Mouse (Mus musculus): Measurements from ENCODE around the gene Slc6a2. TPM values are rescaled to one million over a fixed set of nuclear protein-coding genes. Genes with fewer than 3 reads are reported as not detected.

Slc6a2 gene
- polyA plus RNA-seq, 1 experiment from 2014 or later, result 0.04 TPM

DNA sequence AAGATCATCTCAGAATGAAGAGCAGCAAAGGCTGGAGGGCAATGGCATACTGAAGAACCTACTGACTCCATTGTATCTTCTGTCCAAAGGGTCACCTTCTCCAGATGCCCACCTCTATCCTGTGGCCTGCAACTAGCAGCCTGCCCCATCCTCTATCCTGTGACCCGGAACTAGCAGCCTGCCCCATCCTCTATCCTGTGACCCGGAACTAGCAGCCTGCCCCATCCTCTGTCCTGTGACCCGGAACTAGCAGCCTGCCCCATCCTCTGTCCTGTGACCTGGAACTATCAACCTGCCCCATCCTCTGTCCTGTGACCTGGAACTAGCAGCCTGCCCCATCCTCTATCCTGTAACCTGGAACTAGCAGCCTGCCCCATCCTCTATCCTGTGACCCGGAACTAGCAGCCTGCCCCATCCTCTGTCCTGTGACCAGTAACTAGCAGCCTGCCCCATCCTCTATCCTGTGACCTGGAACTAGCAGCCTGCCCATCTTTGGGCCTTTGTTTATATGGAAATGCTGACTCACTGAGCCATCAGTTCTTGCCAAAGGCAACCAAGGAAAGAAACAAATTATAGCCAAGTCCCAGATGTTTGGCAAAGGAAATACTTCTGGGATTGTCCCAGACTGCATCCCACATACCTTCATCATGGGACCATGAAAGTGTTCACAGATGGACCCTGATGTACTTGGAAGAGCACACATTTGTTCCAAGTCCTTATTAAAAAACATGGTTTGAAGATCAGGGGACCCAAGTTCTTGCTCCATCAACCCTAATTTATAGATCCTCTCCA is 81.1 kb downstream of the Slc6a2 start:
- no peak overlapping the region for H3K27ac ChIP-seq (ENCODE audit: low read length)
- H3K27me3 ChIP-seq (ENCODE audit: control insufficient read depth, insufficient read depth, low read length), result no peaks in the 10 kb centered on the region
- 83% methylated on average over 4 of the region's 4 CpGs for WGBS
- H3K36me3 ChIP-seq (ENCODE audit: control insufficient read depth, insufficient read depth), result no peaks in the 10 kb centered on the region
- no peak for ATAC-seq (replicated peaks; ENCODE audit: extremely low read depth, insufficient read depth, low FRiP score)
- H3K4me2 ChIP-seq (ENCODE audit: low read depth, low read length), result no peak overlapping the region
- H3K9ac ChIP-seq (ENCODE audit: low read length), result no peak overlapping the region
- no peaks in the 10 kb centered on the region for H3K9me3 ChIP-seq (replicated peaks; ENCODE audit: control insufficient read depth, low read length)
- peaks cover 11% of the 10 kb centered on the region; the same call in 1 of the 2 replicates for H3K4me1 ChIP-seq (ENCODE audit: control insufficient read depth, insufficient read depth, low read length)
- no peak overlapping the region for H3K4me3 ChIP-seq (ENCODE audit: low read length)

DNA sequence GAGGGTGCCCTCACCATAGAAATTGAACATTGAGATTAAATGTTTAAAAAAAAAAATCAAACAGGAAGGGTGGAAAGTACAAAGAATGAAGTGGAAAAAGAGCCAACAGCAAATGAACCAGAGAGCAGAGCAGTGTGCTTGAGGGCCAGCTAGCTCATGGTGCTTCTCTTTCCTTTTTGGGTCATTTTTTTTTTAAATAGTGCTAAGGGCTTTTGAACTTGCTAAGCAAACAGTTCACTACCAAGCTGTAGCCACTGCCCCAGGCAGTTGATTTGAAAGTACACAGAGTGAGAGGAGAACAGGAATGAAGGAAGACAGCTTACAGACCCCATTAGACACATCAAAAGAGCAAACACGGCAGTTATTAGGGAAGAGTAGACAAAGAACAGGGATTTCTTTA is 83.2 kb downstream of the Slc6a2 start:
- WGBS, result 40% methylated on average over 1 of the region's 1 CpGs

DNA sequence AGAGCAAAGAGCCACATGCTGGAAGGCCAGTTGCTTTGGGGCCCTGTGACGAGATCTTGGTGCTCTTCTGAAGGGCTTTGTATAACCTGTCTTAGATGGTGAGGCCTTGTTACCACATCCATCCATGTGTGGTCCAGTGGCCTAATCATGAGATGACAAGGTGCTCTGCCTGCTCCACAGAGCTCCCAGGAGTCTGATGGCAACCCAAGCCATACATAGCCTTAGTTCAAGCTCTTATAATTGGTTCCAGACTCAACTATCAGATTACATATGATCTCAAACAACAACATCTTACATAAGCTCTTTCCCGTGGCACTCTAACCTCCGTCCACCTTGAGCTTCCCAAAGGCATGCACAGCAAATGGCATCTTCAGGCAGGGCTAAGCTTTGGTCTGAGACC is 88.2 kb downstream of the Slc6a2 start, which contains the start of gene Ces1a:
Gene Ces1a, minus strand, starts transcription at position 101 of the 400 bp plus-strand sequence.
- no peak within 1 kb of the TSS for H3K4me2 ChIP-seq (ENCODE audit: low read depth, low read length)
- no peaks in the 10 kb centered on the region for H3K9me3 ChIP-seq (replicated peaks; ENCODE audit: control insufficient read depth, low read length)
- H3K36me3 ChIP-seq (ENCODE audit: control insufficient read depth, insufficient read depth), result no peaks in the 10 kb centered on the region
- no peak for ATAC-seq (replicated peaks; ENCODE audit: extremely low read depth, insufficient read depth, low FRiP score)
- no peak within 1 kb of the TSS for H3K4me3 ChIP-seq (ENCODE audit: low read length)
- H3K27ac ChIP-seq (ENCODE audit: low read length), result no peak within 1 kb of the TSS
- no peaks in the 10 kb centered on the region for H3K4me1 ChIP-seq (ENCODE audit: control insufficient read depth, insufficient read depth, low read length)
- H3K9ac ChIP-seq (ENCODE audit: low read length), result no peak within 1 kb of the TSS
- WGBS, result 80% methylated on average over 3 of the region's 3 CpGs
- H3K27me3 ChIP-seq (ENCODE audit: control insufficient read depth, insufficient read depth, low read length), result no peaks in the 10 kb centered on the region

More for the DNA sequence above, 83.2 kb downstream of the Slc6a2 start:
- Histone ChIP-seq H3K36me3 (ENCODE audit: control insufficient read depth, insufficient read depth) (no peaks in the 10 kb centered on the region), H3K9me3 (replicated peaks; ENCODE audit: control insufficient read depth, low read length) (no peaks in the 10 kb centered on the region), H3K27ac (ENCODE audit: low read length) (no peak overlapping the region), H3K4me1 (ENCODE audit: control insufficient read depth, insufficient read depth, low read length) (peaks cover 11% of the 10 kb centered on the region; the same call in 1 of the 2 replicates), H3K4me2 (ENCODE audit: low read depth, low read length) (no peak overlapping the region), H3K4me3 (ENCODE audit: low read length) (no peak overlapping the region), H3K27me3 (ENCODE audit: control insufficient read depth, insufficient read depth, low read length) (no peaks in the 10 kb centered on the region), H3K9ac (ENCODE audit: low read length) (no peak overlapping the region)
- no peak for ATAC-seq (replicated peaks; ENCODE audit: extremely low read depth, insufficient read depth, low FRiP score)

DNA sequence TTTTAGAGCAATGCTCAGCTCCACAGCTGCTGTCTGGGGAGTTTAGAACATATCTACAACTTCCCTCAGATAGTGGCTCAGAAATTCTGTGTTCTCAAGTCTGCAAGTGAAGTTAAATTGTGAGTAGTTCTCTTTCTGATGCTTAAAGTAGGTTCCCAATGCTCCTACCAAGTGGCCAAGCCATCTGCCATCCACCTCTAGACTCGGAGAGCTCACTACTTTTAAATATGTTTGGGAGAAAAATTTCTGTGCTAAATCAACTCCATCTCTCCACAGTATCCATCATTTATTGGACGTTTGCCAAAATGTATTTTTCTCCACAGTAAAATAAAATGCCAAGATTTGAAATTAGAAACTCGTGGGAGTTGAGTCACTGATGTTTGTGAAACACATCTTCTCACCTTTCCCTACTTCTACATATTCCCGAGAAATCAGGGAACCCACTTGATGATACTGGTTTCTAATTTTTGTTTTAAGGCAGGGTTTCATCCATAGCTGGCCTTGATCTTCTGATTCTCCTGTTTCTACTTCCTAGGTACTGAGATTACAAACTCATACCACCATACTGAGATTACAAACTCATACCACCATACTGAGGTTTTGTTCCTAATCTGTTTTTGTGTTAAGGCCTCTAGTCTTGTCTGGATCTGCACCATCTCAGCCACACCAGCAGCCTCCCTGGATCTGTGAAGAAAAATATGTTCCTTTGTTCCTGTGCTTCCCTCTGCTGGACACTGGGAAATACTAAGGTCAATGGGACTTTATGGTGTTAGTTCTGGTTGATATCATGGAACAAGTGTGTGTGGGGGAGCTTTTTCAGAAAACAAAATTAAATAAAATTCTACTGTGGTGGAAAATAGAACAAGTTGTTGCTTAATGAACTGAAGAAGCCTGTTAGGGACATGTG is 88.9 kb downstream of the Slc6a2 start:
- Histone ChIP-seq H3K27ac (ENCODE audit: low read length) (no peak overlapping the region), H3K4me1 (ENCODE audit: control insufficient read depth, insufficient read depth, low read length) (no peaks in the 10 kb centered on the region), H3K4me3 (ENCODE audit: low read length) (no peak overlapping the region), H3K4me2 (ENCODE audit: low read depth, low read length) (no peak overlapping the region), H3K36me3 (ENCODE audit: control insufficient read depth, insufficient read depth) (no peaks in the 10 kb centered on the region), H3K27me3 (ENCODE audit: control insufficient read depth, insufficient read depth, low read length) (no peaks in the 10 kb centered on the region), H3K9ac (ENCODE audit: low read length) (no peak overlapping the region), H3K9me3 (replicated peaks; ENCODE audit: control insufficient read depth, low read length) (no peaks in the 10 kb centered on the region)
- 58% methylated on average over 4 of the region's 4 CpGs for WGBS
- ATAC-seq (replicated peaks; ENCODE audit: extremely low read depth, insufficient read depth, low FRiP score), result no peak

Small RNA genes within 50 kb of the gene (microRNA-seq; reads per million reads assigned to microRNA genes)
- not detected for gene Gm22151

Other genes starting within 250 kb of the Slc6a2 start
- gene Mmp2, start 132.8 kb upstream of the Slc6a2 start, polyA plus RNA-seq (2015; fragmentation: Nextera tagmentation; extraction: Ambion mirVana), result 110 and 123 TPM in 2 replicates
- 4.9 and 5.6 TPM in 2 replicates for gene Lpcat2, start 104.7 kb upstream of the Slc6a2 start, polyA plus RNA-seq (2015; fragmentation: Nextera tagmentation; extraction: Ambion mirVana)
- gene Capns2, start 58.7 kb upstream of the Slc6a2 start, polyA plus RNA-seq (2015; fragmentation: Nextera tagmentation; extraction: Ambion mirVana), result 0.14 and 0.35 TPM in 2 replicates
- 0.09 and 0.10 TPM in 2 replicates for gene Ces1a, start 88.1 kb downstream of the Slc6a2 start, polyA plus RNA-seq (2015; fragmentation: Nextera tagmentation; extraction: Ambion mirVana)
- 0.19 and 0.37 TPM in 2 replicates for gene Ces1b, start 119.9 kb downstream of the Slc6a2 start, polyA plus RNA-seq (2015; fragmentation: Nextera tagmentation; extraction: Ambion mirVana)
- not detected in 2 replicates for gene Ces1c, start 171.2 kb downstream of the Slc6a2 start, polyA plus RNA-seq (2015; fragmentation: Nextera tagmentation; extraction: Ambion mirVana)
- 1.7 and 7.3 TPM in 2 replicates for gene Ces1d, start 237.8 kb downstream of the Slc6a2 start, polyA plus RNA-seq (2015; fragmentation: Nextera tagmentation; extraction: Ambion mirVana)